Mouse (Mus musculus) MEL (cell line): ENCODE data around the gene Grin3b.

Experiments
- GATA1 ChIP-seq: IDR thresholded peaks from 2 replicates; pipeline ENCODE4 v1.6.1; 2011; ENCODE audit warnings: low read depth, low read length, improper control_type of control experiment
- ZC3H11A ChIP-seq: IDR thresholded peaks from 2 replicates; pipeline ENCODE4 v1.6.1; 2012; ENCODE audit warnings: low read depth, mild to moderate bottlenecking, inconsistent platforms, low read length, improper control_type of control experiment

GRCm38 (mm10) chr10:79936284-79936910 is 34.1 kb upstream of the Grin3b start:
- TF ChIP-seq ZC3H11A = no peak
- no peak for TF ChIP-seq GATA1
